Mouse (Mus musculus) kidney, embryonic 16.5 days (tissue): ENCODE measurements at regions not wholly inside any gene's neighbourhood (a gene's known extent, or its start where the extent isn't known, plus 50 kb on each side); places are given as distances from the start of the nearest gene placed in this dataset.
"Not testable (repeated sequence)": the region's sequence is repeated elsewhere in the genome, so short reads cannot be mapped to it uniquely, and the experiment has no call there.

Source experiments
- ATAC-seq: fragments of 200-750 bp; cut with Nextera tagmentation; 2 replicates; pipeline ENCODE4 v1.8.0; 2017; ENCODE audit warnings: moderate TSS enrichment; ENCODE audit not compliant: low FRiP score, low TSS enrichment
- H3K27ac ChIP-seq: fragments of 300-500 bp; sonication (generic); 2 replicates; pipeline ENCODE4 v1.5.1; 2014; ENCODE audit warnings: low read length
- H3K27me3 ChIP-seq: fragments of 300-500 bp; sonication (generic); 2 replicates; pipeline ENCODE4 v1.6.1; 2014; ENCODE audit warnings: low read length, control low read depth, mixed read lengths; ENCODE audit not compliant: insufficient read depth
- H3K36me3 ChIP-seq: fragments of 300-500 bp; sonication (generic); 2 replicates; pipeline ENCODE4 v1.6.1; 2014; ENCODE audit warnings: low read length, control low read depth, mixed read lengths; ENCODE audit not compliant: insufficient read depth
- H3K4me1 ChIP-seq: fragments of 300-500 bp; sonication (generic); 2 replicates; pipeline ENCODE4 v1.6.1; 2014; ENCODE audit warnings: low read length, control low read depth, mixed read lengths; ENCODE audit not compliant: insufficient read depth
- H3K4me2 ChIP-seq: fragments of 300-500 bp; sonication (generic); replicated peaks from 2 replicates; pipeline ENCODE4 v1.6.1; 2014; ENCODE audit warnings: low read depth, low read length
- H3K4me3 ChIP-seq: fragments of 300-500 bp; sonication (generic); 2 replicates; pipeline ENCODE4 v1.5.1; 2014; ENCODE audit warnings: mild to moderate bottlenecking, low read length
- H3K9ac ChIP-seq: fragments of 300-500 bp; sonication (generic); replicated peaks from 2 replicates; pipeline ENCODE4 v1.6.1; 2014; ENCODE audit warnings: low read length
- H3K9me3 ChIP-seq: fragments of 300-500 bp; sonication (generic); 2 replicates; pipeline ENCODE4 v1.6.1; 2016; ENCODE audit warnings: low read length, control low read depth
- WGBS: fragments of 180-500 bp; shearing (Covaris S2); extraction: QIAGEN DNeasy Blood & Tissue Kit; methylation state at CpG from one replicate; pipeline ENCODE4 v1.1.7; 2014; 5-methylcytosine and 5-hydroxymethylcytosine counted together

DNA sequence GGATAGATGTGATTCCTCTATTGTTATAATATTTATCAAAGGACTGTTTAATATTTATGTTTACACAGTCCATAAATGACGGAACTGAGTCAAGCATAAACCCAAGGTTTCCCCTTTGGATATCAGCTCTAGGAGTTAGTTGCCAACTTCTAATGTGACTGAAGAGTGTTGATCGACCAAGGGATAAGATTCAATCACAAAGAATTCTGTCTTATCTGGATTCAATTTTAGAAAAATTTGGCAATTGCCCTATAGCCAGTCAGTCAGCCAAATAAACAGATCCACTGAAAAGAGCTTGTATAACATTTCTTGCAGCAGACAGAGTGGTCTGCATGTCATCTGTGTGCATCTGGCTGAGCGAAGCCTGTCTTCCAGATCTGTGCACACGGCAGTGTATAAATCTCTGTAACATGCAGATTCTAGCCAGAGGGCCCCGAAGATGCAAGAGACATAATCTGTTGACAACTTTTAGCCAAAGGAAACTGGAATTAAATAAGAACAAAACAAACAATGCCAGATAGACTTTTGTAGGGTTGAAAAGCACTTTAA, 387.6 kb upstream of the 1700008P02Rik start:
- no peak for ATAC-seq
- Histone ChIP-seq H3K36me3 (no peaks in the 10 kb centered on the region), H3K27me3 (no peaks in the 10 kb centered on the region), H3K27ac (no peak overlapping the region), H3K4me1 (no peaks in the 10 kb centered on the region), H3K9me3 (no peaks in the 10 kb centered on the region), H3K4me2 (no peak overlapping the region), H3K9ac (no peak overlapping the region), H3K4me3 (no peak overlapping the region)
- WGBS, result 64% methylated on average over 5 of the region's 5 CpGs

DNA sequence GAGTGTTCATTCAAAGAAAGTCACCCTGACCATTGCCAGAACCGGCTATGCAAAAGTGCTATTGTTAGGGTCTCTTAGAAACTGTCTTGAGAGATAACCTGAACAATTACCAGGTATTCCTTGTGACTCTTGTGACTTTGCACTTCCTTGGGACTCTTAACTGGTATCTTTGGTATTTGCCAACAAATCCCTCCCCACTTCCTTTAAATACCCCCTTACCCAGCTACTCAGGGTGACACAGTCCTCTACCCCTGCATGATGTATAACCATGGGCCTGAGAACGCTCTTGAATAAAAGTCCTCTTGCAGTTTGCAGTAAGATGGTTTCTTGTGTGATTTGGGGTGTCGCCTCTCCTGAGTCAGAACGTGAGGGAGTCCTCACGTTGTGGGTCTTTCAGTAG, 371.5 kb upstream of the 1700008P02Rik start:
- ATAC-seq, H3K4me1 ChIP-seq, H3K4me3 ChIP-seq, H3K9ac ChIP-seq, H3K4me2 ChIP-seq, H3K27ac ChIP-seq, H3K9me3 ChIP-seq, H3K36me3 ChIP-seq, H3K27me3 ChIP-seq: not testable (repeated sequence)
- WGBS, result 80% methylated on average over 5 of the region's 5 CpGs

DNA sequence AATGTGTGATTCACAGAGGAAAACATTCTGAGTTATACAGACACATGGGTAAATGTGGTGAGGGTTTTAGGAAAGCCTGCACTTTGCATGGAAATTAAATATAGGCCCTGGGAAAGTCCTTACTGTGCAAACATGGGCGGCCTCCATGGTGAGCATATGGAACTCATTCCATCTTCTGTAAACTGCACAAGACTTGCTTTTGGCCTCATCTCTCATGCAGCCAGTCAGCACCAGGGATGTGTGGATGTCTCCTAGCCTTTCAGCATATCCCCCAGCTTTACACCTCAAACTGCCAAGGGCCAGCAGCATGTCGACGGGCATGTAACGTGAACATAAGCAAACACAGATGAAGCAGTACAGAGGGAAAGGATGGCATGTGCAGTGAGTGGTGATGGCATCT, 364.7 kb upstream of the 1700008P02Rik start:
- Histone ChIP-seq H3K4me1 (no peaks in the 10 kb centered on the region), H3K4me3 (no peak overlapping the region), H3K27ac (no peak overlapping the region), H3K27me3 (no peaks in the 10 kb centered on the region), H3K36me3 (no peaks in the 10 kb centered on the region), H3K9me3 (no peaks in the 10 kb centered on the region), H3K4me2 (no peak overlapping the region), H3K9ac (no peak overlapping the region)
- 92% methylated on average over 4 of the region's 4 CpGs for WGBS
- ATAC-seq, result no peak

DNA sequence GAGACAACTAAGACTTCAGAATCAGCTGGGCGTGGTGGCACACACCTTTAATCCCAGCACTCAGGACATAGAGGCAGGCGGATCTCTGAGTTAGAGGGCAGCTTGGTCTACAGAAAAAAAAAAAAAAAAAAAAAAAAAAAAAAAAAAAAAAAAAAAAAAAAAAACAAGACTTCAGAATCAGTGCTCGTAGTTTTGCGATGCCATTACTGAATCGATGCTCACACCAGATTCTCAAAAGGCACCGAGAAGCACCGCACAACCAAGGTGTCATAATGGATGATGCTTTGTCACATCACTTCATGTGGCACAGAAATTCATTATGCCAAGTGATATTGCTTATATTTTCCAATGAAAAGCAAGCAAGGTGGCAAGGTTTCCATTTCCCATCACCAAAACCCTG, 337.4 kb upstream of the 1700008P02Rik start:
- Histone ChIP-seq H3K9me3 (no peaks in the 10 kb centered on the region), H3K4me1 (no peaks in the 10 kb centered on the region), H3K4me3 (no peak overlapping the region), H3K9ac (no peak overlapping the region), H3K27me3 (no peaks in the 10 kb centered on the region), H3K36me3 (no peaks in the 10 kb centered on the region), H3K27ac (no peak overlapping the region), H3K4me2 (no peak overlapping the region)
- 88% methylated on average over 7 of the region's 7 CpGs for WGBS
- no peak for ATAC-seq

DNA sequence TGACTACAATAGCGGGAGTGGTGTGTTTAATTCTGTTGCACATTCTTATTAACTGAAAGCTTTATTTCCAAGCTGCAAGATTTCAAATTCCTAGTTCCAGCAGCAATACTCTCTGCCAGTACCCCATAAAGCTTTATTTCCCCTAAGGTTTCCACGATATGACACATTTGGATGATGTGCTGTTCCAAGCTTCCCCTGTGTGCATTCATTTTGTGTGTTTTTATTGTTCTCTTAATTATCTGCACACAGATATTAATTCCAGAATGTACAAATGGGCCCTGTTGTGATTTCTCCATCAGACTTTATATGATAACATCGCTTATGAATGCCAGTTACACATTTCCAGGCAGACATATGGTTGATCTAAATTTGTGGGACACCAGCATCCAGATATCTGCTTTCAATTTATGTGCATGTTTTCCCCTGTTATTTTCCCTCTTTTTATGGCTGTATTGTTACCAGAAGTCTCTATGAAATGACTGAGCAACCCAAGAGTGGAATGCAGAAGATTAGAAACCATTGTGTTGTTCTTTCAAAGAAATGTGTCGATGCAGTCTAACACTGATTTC, 312.4 kb upstream of the 1700008P02Rik start:
- H3K9ac ChIP-seq, result no peak overlapping the region
- no peaks in the 10 kb centered on the region for H3K9me3 ChIP-seq
- H3K27me3 ChIP-seq, result no peaks in the 10 kb centered on the region
- no peaks in the 10 kb centered on the region for H3K4me1 ChIP-seq
- no peak overlapping the region for H3K27ac ChIP-seq
- 81% methylated on average over 4 of the region's 4 CpGs for WGBS
- no peak for ATAC-seq
- no peaks in the 10 kb centered on the region for H3K36me3 ChIP-seq
- H3K4me2 ChIP-seq, result no peak overlapping the region
- H3K4me3 ChIP-seq, result no peak overlapping the region

DNA sequence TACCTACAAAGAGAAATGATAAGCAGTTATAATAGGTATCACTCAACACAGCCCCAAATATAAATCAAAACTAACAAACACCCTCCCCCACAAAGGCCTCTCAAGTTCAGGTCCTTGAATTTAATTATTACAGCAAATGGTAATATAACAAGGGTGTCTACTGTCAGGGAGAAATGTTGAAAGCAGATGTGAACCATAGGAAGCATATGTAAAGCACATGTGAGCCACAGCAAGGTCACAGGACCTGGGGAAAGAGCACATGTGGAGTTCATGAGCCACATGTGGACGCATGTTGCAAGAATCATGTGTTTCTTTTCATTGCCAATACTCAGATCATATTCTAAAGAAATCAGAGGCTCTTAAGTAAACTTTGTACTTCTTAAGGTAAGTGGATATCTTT, 306.5 kb upstream of the 1700008P02Rik start:
- Histone ChIP-seq H3K4me2 (no peak overlapping the region), H3K4me1 (no peaks in the 10 kb centered on the region), H3K9me3 (no peaks in the 10 kb centered on the region), H3K4me3 (no peak overlapping the region), H3K36me3 (no peaks in the 10 kb centered on the region), H3K9ac (no peak overlapping the region), H3K27me3 (no peaks in the 10 kb centered on the region), H3K27ac (no peak overlapping the region)
- ATAC-seq, result no peak
- 59% methylated on average over 1 of the region's 1 CpGs for whole genome bisulfite sequencing

DNA sequence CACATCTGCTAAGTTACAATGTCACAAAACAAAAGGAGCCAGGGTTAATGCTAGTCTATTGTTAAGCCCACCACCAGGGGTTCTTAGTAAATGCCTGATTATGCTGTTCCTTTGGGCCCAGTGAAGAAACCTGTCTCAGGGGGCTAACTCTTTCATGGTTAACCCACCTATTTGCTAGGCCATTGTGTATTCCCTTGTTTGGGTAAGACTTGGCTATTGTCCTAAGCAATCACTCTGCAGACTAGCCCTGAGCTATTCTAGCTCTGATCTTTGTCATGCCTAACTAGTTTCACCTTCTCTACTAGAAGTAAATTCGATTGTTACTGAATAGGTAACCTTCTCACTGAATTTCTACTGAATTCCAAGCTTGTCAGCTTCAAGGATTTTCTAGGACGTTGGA, 302.4 kb upstream of the 1700008P02Rik start:
- H3K4me2 ChIP-seq, H3K9me3 ChIP-seq, H3K9ac ChIP-seq, ATAC-seq, H3K36me3 ChIP-seq, H3K4me1 ChIP-seq, H3K4me3 ChIP-seq, H3K27me3 ChIP-seq, H3K27ac ChIP-seq: not testable (repeated sequence)
- 84% methylated on average over 2 of the region's 2 CpGs for WGBS

DNA sequence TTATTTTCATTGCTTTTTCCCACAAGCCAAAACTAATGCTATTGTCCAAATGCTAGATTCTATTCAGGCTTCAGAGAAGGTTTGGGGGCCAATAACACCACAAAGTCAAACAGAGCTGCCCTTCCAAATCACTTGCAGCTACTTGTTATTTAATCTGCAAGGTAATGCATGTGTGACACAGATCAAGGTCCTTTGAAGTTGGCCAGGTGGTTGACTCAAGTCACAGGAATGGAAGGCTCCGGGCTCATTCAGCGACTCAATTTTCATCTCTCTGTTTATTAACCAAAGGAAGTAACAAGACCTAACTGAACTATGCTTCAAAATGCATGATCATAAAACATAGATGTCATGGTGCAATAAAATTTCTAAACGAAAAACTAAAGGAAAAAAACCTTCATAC, 300.0 kb upstream of the 1700008P02Rik start:
- no peak for ATAC-seq

DNA sequence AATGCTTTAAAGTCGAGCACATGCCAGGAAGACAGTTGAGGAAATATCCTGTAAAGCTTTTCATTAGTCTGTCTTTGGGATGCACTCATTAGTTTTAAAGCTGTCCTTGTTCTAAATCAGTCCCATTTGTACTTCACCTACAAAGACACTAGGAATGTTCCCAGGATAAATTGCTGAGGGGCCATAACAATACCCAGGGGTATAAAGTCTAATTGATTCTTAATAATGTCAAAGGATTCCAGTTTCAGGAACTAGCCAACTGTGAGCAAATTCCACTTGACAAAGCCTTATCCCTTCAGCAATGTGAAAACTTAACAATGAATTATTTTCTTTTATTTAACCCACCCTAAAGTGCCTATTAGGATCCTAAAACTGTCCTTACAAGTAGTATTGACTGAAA, 267.7 kb upstream of the 1700008P02Rik start:
- H3K4me2 ChIP-seq, result no peak overlapping the region
- ATAC-seq, result no peak
- H3K9ac ChIP-seq, result no peak overlapping the region
- no peak overlapping the region for H3K27ac ChIP-seq
- H3K27me3 ChIP-seq, result no peaks in the 10 kb centered on the region
- no peak overlapping the region for H3K4me3 ChIP-seq
- no peaks in the 10 kb centered on the region for H3K4me1 ChIP-seq
- no peaks in the 10 kb centered on the region for H3K36me3 ChIP-seq
- WGBS, result 32% methylated on average over 1 of the region's 1 CpGs
- no peaks in the 10 kb centered on the region for H3K9me3 ChIP-seq

More for the DNA sequence above, 300.0 kb upstream of the 1700008P02Rik start:
- Histone ChIP-seq H3K4me3 (no peak overlapping the region), H3K9ac (no peak overlapping the region), H3K9me3 (no peaks in the 10 kb centered on the region), H3K27ac (no peak overlapping the region), H3K4me2 (no peak overlapping the region), H3K36me3 (no peaks in the 10 kb centered on the region), H3K27me3 (no peaks in the 10 kb centered on the region), H3K4me1 (no peaks in the 10 kb centered on the region)
- 41% methylated on average over 3 of the region's 3 CpGs for WGBS

DNA sequence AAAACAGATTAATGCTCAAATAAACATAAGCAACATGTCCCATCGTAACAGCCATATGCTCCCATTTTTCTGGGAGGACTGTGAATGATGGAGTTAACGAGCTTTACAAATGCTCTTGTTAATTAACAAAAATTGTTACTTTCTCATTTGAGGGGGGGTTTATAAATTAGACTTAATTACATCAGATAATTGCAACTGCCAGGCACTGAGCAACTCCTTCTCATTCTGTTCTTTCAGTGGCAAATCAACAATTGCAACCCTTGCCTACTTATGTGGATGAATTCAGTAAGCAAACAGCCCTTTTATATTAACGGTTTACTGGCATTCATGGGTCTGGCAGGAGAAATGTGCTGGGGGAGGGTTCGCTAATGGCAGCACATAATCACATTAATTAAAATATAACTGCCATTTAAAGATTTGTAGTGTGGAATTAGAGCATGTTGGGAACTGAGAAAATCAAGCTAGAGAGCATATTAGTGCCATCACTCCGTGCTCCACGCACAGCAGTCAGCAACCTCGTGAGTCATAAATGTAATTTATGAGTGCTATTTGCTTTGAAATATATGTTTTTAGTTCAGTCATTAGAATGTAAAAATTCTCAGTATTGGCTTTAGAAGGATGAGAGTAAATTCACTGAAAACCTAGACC, 266.9 kb upstream of the 1700008P02Rik start:
- H3K4me3 ChIP-seq, result no peak overlapping the region
- H3K36me3 ChIP-seq, result no peaks in the 10 kb centered on the region
- H3K27me3 ChIP-seq, result no peaks in the 10 kb centered on the region
- no peaks in the 10 kb centered on the region for H3K9me3 ChIP-seq
- no peak for ATAC-seq
- H3K9ac ChIP-seq, result no peak overlapping the region
- H3K4me2 ChIP-seq, result no peak overlapping the region
- no peaks in the 10 kb centered on the region for H3K4me1 ChIP-seq
- WGBS, result 39% methylated on average over 7 of the region's 7 CpGs
- H3K27ac ChIP-seq, result no peak overlapping the region
